Mouse (Mus musculus) forebrain, embryonic 10.5 days (tissue): ENCODE results near the gene Ripor2. TPM values are rescaled to one million over a fixed set of nuclear protein-coding genes. Genes with fewer than 3 reads are reported as not detected.

Experiments used
- DNase-seq: peaks from one replicate; pipeline ENCODE4 v3.0.0-alpha.2; 2017; ENCODE audit warnings: low spot score; ENCODE audit errors: extremely low spot score
- H3K27ac ChIP-seq: fragments of 300-500 bp; sonication (generic); 2 replicates; pipeline ENCODE4 v1.5.1; 2016; ENCODE audit warnings: mild to moderate bottlenecking
- H3K27me3 ChIP-seq: fragments of 300-500 bp; sonication (generic); 2 replicates; pipeline ENCODE4 v1.6.1; 2016; ENCODE audit warnings: mild to moderate bottlenecking; ENCODE audit not compliant: poor library complexity, severe bottlenecking
- H3K36me3 ChIP-seq: fragments of 300-500 bp; sonication (generic); replicated peaks from 2 replicates; pipeline ENCODE4 v1.6.1; 2016; ENCODE audit warnings: mild to moderate bottlenecking, moderate library complexity
- H3K4me1 ChIP-seq: fragments of 300-500 bp; sonication (generic); 2 replicates; pipeline ENCODE4 v1.6.1; 2016
- H3K4me3 ChIP-seq: fragments of 300-500 bp; sonication (generic); 2 replicates; pipeline ENCODE4 v1.5.1; 2016; ENCODE audit warnings: mild to moderate bottlenecking, moderate library complexity
- H3K9me3 ChIP-seq: fragments of 300-500 bp; sonication (generic); 2 replicates; pipeline ENCODE4 v1.6.1; 2016; ENCODE audit warnings: mild to moderate bottlenecking, moderate library complexity
- WGBS: fragments of 180-500 bp; shearing (Covaris S2); methylation state at CpG from one replicate; pipeline ENCODE4 v1.1.7; 2016; 5-methylcytosine and 5-hydroxymethylcytosine counted together
- polyA plus RNA-seq: library from polyadenylated mRNA; unstranded; fragments of >200 nt; fragmentation: Nextera tagmentation; extraction: Ambion mirVana; gene quantifications from 2 replicates; pipeline ENCODE4 v1.2.1, GENCODE M21; 2016

Ripor2 gene
- polyA plus RNA-seq, 1 experiment from 2014 or later, result 2.2 TPM

DNA sequence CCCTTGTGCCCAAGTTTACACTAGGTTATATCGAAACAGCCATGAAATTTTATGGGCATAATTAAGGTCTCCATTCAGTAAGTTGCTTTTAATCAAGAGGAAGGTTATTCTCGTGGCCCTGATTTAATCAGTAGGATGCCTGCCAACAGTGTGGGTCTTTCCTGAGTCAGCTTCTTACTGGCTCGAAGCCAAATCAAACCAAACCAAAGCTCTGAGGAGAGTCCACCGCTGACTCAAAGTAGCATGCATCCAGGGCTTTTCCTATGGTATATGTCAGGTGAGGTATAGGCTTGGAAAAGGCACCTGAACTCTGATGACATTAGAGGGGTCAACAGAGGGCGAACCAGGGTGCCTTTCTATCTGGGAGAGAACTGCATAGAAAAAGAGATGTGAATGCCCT lies 199.9 kb downstream of the Ripor2 start:
- Histone ChIP-seq H3K27me3 (no peaks in the 10 kb centered on the region), H3K36me3 (no peaks in the 10 kb centered on the region), H3K4me1 (peaks cover 6% of the 10 kb centered on the region), H3K9me3 (no peaks in the 10 kb centered on the region), H3K27ac (no peak overlapping the region), H3K4me3 (no peak overlapping the region)
- DNase-seq, result no peak
- WGBS, result 89% methylated on average over 5 of the region's 5 CpGs

Other genes with a start within 250 kb of the Ripor2 start
- 0.18 and 0.22 TPM in 2 replicates for gene Armh2, start 159.0 kb downstream of the Ripor2 start, polyA plus RNA-seq
- gene Gmnn, start 179.7 kb downstream of the Ripor2 start, polyA plus RNA-seq, result 208 TPM in 2 replicates
- 11.4 TPM in 2 replicates for gene BC005537, start 219.5 kb downstream of the Ripor2 start, polyA plus RNA-seq
- 61.7 TPM in 2 replicates for gene Acot13, start 249.4 kb downstream of the Ripor2 start, polyA plus RNA-seq
- 80.2 and 82.4 TPM in 2 replicates for gene Tdp2, start 249.5 kb downstream of the Ripor2 start, polyA plus RNA-seq